Mouse (Mus musculus) heart, postnatal 0 days (tissue): Measurements from ENCODE around the gene Lpar3. TPM values are rescaled to one million over a fixed set of nuclear protein-coding genes. Genes with fewer than 3 reads are reported as not detected.

Source experiments
- ATAC-seq: fragments of 200-750 bp; cut with Nextera tagmentation; 2 replicates; pipeline ENCODE4 v1.8.0; 2017; ENCODE audit warnings: low read depth, moderate number of reproducible peaks, moderate library complexity; ENCODE audit not compliant: insufficient read depth
- DNase-seq: peaks from one replicate; pipeline ENCODE4 v3.0.0-alpha.2; 2016; ENCODE audit warnings: low spot score
- H3K27ac ChIP-seq: fragments of 300-500 bp; sonication (generic); 2 replicates; pipeline ENCODE4 v1.5.1; 2014; ENCODE audit warnings: low read depth, mild to moderate bottlenecking
- H3K27me3 ChIP-seq: fragments of 300-500 bp; sonication (generic); 2 replicates; pipeline ENCODE4 v1.6.1; 2014; ENCODE audit warnings: low read length, mixed read lengths; ENCODE audit not compliant: control insufficient read depth, insufficient read depth
- H3K36me3 ChIP-seq: fragments of 300-500 bp; sonication (generic); replicated peaks from 2 replicates; pipeline ENCODE4 v1.6.1; 2014; ENCODE audit warnings: low read length, mixed read lengths; ENCODE audit not compliant: control insufficient read depth, insufficient read depth
- H3K4me1 ChIP-seq: fragments of 300-500 bp; sonication (generic); 2 replicates; pipeline ENCODE4 v1.6.1; 2014; ENCODE audit warnings: antibody characterized with exemption; ENCODE audit not compliant: control insufficient read depth, insufficient read depth
- H3K4me2 ChIP-seq: fragments of 300-500 bp; sonication (generic); 2 replicates; pipeline ENCODE4 v1.6.1; 2014; ENCODE audit warnings: low read depth, mild to moderate bottlenecking, low read length, moderate library complexity
- H3K4me3 ChIP-seq: fragments of 300-500 bp; sonication (generic); 2 replicates; pipeline ENCODE4 v1.5.1; 2014; ENCODE audit warnings: low read depth, low read length
- H3K9ac ChIP-seq: fragments of 300-500 bp; sonication (generic); replicated peaks from 2 replicates; pipeline ENCODE4 v1.6.1; 2014; ENCODE audit warnings: low read depth, low read length, mixed read lengths
- H3K9me3 ChIP-seq: fragments of 300-500 bp; sonication (generic); replicated peaks from 2 replicates; pipeline ENCODE4 v1.6.1; 2016; ENCODE audit warnings: low read length; ENCODE audit not compliant: control insufficient read depth
- CTCF ChIP-seq: IDR thresholded peaks from 2 replicates; pipeline ENCODE4 v1.5.1; 2016; ENCODE audit warnings: antibody characterized with exemption, control low read depth, low read depth
- EP300 ChIP-seq: IDR thresholded peaks from 2 replicates; pipeline ENCODE4 v1.6.1; 2016; ENCODE audit warnings: antibody characterized with exemption, low read depth
- WGBS: fragments of 180-500 bp; shearing (Covaris S2); extraction: QIAGEN DNeasy Blood & Tissue Kit; methylation state at CpG from one replicate; pipeline ENCODE4 v1.1.7; 2014; 5-methylcytosine and 5-hydroxymethylcytosine counted together
- polyA plus RNA-seq: library from polyadenylated mRNA; unstranded; fragments of >200 nt; fragmentation: Nextera tagmentation; extraction: Ambion mirVana; gene quantifications from 2 replicates; pipeline ENCODE4 v1.2.1, GENCODE M21; 2015
- total RNA-seq: library from RNA; depleted of rRNA; stranded (reverse); fragments of >200 nt; gene quantifications from 2 replicates; pipeline ENCODE4 v1.2.3, GENCODE M21; 2014; ENCODE audit warnings: low replicate concordance

Lpar3 gene
- total and polyA plus RNA-seq, 2 experiments from 2014 or later: 34.4 to 38.9 TPM

DNA sequence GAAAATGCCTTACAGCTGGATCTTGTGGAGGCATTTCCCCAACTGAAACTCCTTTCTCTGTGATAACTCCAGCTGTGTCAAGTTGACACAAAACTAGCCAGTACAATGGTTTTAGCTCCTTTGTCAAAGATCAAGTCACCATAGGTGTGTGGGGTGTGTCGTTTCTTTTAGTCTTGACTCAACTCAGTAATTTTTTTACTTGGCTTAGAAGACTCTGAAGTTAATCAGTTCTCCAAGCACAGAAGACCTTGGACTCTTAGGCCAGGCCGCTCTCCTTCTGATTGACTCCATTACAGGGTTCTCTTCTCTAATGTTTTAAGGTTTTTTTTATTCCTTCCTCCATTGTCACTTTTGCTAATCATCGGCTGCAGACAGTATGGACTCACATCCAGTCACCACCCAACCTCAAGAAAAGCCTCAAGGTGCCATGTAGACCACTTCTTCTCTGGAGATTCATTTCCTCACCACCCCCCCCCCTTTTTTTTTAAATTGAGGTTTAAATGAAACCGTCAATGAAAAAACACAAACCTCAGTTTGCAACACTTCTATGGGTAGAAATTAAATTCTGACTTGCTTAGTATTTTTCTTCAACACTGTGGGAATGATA, 9.5 kb upstream of the Lpar3 start:
- DNase-seq (no peak), ATAC-seq (no peak)
- Histone ChIP-seq H3K9ac (no peak overlapping the region), H3K4me3 (no peak overlapping the region), H3K27me3 (no peaks in the 10 kb centered on the region), H3K27ac (no peak overlapping the region), H3K9me3 (no peaks in the 10 kb centered on the region), H3K4me2 (no peak overlapping the region), H3K36me3 (no peaks in the 10 kb centered on the region), H3K4me1 (no peaks in the 10 kb centered on the region)
- WGBS: 91% methylated on average over 4 of the region's 4 CpGs
- no peak for TF ChIP-seq EP300
- no peak for TF ChIP-seq CTCF

DNA sequence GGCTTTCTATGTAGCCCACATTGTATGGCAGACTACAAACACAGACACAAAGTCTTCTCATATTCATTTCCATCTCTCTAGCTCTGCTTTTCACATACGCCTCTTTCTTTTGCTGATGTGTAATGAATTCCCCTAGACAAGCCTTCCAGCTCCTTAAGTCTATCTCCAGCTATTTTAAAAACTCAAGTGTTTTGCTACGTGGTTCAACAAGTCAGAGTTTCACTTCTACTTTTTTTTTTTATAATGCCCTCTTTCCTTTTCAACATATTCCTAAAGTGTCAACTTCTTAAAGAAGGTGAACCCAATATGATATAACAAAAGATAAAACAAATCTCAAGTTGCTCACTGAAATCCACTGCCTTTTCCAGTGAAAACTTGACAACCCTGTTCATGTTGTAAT, 8.8 kb upstream of the Lpar3 start:
- Histone ChIP-seq H3K9me3 (no peaks in the 10 kb centered on the region), H3K4me3 (no peak overlapping the region), H3K36me3 (no peaks in the 10 kb centered on the region), H3K4me1 (no peaks in the 10 kb centered on the region), H3K27ac (no peak overlapping the region), H3K4me2 (no peak overlapping the region), H3K27me3 (no peaks in the 10 kb centered on the region), H3K9ac (no peak overlapping the region)
- WGBS: 55% methylated on average over 2 of the region's 2 CpGs
- DNase-seq (no peak), ATAC-seq (no peak)
- TF ChIP-seq EP300 (no peak), CTCF (no peak)

DNA sequence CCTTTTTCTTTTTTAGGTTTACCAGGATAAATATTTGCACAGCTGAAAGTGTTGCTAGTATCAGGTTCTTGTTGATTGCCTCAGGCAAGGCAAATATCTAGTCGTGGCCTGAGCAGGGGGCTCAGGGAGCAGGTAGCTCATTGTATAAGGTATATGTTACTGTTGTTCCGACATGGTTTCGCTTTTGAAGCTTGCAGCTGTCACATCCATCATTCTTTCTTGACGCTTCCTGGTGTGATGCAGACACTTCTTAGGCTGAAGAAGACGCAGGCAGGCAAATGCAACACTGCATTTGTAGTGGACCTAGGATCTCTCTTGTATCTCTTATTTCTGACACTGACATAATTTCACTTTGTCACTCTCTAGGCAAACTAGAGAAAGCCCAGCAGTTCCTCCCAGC, 7.4 kb upstream of the Lpar3 start:
- Histone ChIP-seq H3K4me3 (no peak overlapping the region), H3K9ac (no peak overlapping the region), H3K27me3 (no peaks in the 10 kb centered on the region), H3K4me2 (no peak overlapping the region), H3K27ac (no peak overlapping the region), H3K9me3 (no peaks in the 10 kb centered on the region), H3K4me1 (no peaks in the 10 kb centered on the region), H3K36me3 (no peaks in the 10 kb centered on the region)
- DNase-seq (no peak), ATAC-seq (no peak)
- TF ChIP-seq EP300 (no peak), CTCF (no peak)
- WGBS: 51% methylated on average over 5 of the region's 5 CpGs

DNA sequence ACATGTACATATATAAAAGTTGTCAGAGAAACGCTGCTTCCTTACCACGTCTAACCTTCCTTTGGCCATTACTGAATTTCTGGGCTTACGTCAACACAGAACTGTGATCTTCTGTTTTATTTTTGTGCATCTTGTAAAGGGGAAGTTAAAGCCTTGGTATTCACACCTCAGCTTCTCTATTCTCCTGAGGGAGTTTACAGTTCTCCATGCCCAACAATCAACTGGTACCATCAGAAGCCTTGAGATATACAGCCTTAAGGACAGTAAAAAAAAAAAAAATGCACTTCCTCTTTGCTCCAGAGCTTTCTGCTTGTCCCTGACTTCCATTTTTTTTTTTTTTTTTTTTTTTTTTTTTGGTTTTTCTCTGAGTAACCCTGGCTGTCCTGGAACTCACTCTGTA, 4.2 kb upstream of the Lpar3 start:
- DNase-seq: no peak
- Histone ChIP-seq H3K27me3 (0 out of 2 replicates have a peak, but pooled peaks cover 6% of the 10 kb centered on the region), H3K4me3 (no peak overlapping the region), H3K27ac (no peak overlapping the region), H3K4me2 (no peak overlapping the region), H3K9ac (no peak overlapping the region), H3K4me1 (no peaks in the 10 kb centered on the region), H3K9me3 (no peaks in the 10 kb centered on the region), H3K36me3 (no peaks in the 10 kb centered on the region)
- no peak for ATAC-seq
- TF ChIP-seq EP300 (no peak), CTCF (no peak)
- WGBS: 80% methylated on average over 3 of the region's 3 CpGs

DNA sequence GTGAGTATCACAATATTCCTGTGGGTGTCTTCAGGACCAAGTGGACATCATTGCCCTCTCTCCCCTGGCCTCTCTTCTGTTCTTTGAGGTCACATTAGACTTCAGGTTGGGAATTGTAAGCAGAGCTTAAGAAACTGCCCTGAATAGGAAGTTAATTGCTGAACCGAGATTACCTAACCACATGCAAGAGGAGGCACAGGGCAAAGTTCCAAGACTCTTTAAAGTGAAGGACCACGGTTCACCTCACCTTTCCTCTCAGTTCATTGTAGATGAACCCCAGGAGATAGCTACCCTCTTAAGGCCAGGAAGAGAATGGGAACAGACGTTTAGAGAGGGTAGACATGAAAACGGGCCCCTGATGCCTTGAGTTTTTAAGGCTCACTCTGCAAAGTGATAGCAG, 3.5 kb downstream of the Lpar3 start:
- no peak for ATAC-seq
- peaks cover 18% of the 10 kb centered on the region for H3K4me1 ChIP-seq
- DNase-seq: no peak
- no peak overlapping the region for H3K4me2 ChIP-seq
- H3K27me3 ChIP-seq: 0 out of 2 replicates have a peak, but pooled peaks cover 6% of the 10 kb centered on the region
- H3K4me3 ChIP-seq: no peak overlapping the region
- no peak overlapping the region for H3K27ac ChIP-seq
- no peaks in the 10 kb centered on the region for H3K36me3 ChIP-seq
- TF ChIP-seq CTCF (no peak), EP300 (no peak)
- H3K9me3 ChIP-seq: no peaks in the 10 kb centered on the region
- WGBS: 43% methylated on average over 4 of the region's 4 CpGs
- H3K9ac ChIP-seq: no peak overlapping the region
